Mouse (Mus musculus) cerebellum, postnatal 25 days (tissue): ENCODE data around the gene Gprc6a.

Experiments
- DNase-seq, 2 experiments: peaks; one replicate each; pipeline ENCODE4 v3.0.0; 2021; ENCODE audit warnings: mixed read lengths in 2 of 2

Gprc6a gene

GRCm38 (mm10) chr10:51584919-51585318 is 46.3 kb downstream of the Gprc6a start:
- DNase-seq, result no peak

DNA sequence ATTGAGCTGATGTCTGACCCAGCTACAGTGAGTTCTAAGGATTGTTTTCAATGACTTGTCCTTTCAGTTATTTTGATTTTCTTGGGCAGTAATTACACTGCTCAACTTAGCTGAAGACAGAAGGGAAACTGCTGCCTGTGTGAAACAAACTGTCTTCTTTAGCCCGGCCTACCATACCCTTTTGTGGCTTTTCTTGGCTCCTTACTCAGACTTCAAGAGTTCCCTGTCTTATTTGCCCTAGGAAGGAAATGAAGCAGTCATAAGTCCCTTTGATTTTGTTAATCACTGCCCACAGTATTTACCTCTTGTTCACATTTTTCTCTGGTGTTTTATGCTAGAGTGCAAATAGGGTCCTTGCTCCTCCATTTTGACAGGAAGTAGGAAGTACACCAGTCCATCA is 46.9 kb downstream of the Gprc6a start:
- DNase-seq, result no peak

DNA sequence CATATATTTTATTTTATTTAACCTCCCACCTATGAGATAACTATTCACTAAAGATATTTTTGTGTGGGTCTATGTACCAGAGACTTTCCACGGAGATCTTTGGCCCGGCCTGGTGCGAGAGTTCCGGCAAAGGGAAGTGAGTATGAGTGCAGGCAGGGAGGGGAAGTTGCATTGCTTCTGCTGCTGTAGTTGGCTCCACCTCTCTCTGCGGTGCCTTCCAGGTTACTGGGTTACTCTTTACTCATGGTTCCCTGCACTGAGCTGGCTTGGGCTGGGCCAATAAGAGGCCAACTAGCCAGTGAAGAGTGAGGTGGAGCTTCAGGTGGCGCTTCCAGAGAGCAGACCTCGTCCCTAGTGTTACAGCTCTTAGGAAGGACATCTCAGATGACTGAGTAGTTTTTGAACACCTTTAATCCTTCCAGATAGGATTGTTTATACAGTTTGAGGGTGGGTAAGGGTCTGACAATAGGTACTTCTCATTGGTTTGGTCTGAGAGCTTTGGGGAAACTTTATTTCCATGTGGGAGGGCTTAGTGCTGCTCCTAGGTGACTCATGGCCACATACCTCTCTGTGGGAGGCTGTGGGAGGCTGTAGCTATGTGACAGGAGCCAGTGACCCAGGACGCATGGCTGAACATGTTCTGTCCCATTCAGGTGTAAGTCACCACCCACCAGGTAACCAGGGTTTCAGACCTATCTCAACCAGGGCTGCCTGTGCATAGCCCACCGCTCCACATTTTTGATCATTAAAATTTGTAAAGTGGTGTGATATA is 59.9 kb downstream of the Gprc6a start:
- DNase-seq, result no peak
